Mouse (Mus musculus): ENCODE measurements around the gene Wdfy2. TPM values are rescaled to one million over a fixed set of nuclear protein-coding genes. Genes with fewer than 3 reads are reported as not detected.
A peak's percentile ranks its signal among the peaks of the same experiment; 100 is the strongest.

Wdfy2 gene
- total and polyA plus RNA-seq, 3 experiments: 2.7 to 4.1 TPM; not detected in 1

DNA sequence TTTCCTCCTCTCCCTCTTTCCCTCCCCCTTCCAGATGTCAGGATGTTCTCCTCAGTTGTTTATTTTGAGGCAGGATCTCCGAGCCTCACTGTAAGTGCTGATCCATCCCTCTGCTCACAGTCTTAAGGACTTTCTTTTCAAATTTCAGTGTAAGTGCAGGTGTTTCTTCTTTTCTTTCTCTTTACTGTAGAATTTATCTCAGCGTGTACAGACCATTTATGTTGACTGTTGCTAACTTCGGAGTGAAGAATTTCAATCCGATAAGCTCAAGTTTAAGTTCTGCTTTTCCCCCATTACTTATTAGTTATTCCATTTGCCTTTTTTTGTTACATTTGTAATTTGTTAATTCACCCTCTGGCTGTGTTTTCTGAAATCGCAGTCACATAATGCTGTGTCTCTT lies 29.6 kb downstream of the Wdfy2 start:
- H3K9ac ChIP-seq (ENCODE audit: control insufficient read depth, low read depth, low read length, poor library complexity, severe bottlenecking): peak overlapping the region; percentile 22
- H3K4me1 ChIP-seq (ENCODE audit: control insufficient read depth in 1 of 2, insufficient read depth in 2 of 2, low read length in 2 of 2): peaks cover 29 to 32% of the 10 kb centered on the region in 2 experiments
- H3K36me3 ChIP-seq (ENCODE audit: control insufficient read depth in 1 of 2, insufficient read depth in 2 of 2, low read length in 2 of 2): peaks cover 0 to 56% of the 10 kb centered on the region in 2 experiments; a peak in 2 of 4 replicates
- no peaks in the 10 kb centered on the region for H3K9me3 ChIP-seq (replicated peaks; ENCODE audit: insufficient read depth, low read length)
- H3K27me3 ChIP-seq (ENCODE audit: control insufficient read depth in 1 of 2, insufficient read depth in 2 of 2, low read length in 2 of 2): no peaks in the 10 kb centered on the region
- H3K4me3 ChIP-seq (ENCODE audit: control insufficient read depth in 1 of 2, insufficient read depth in 1 of 2, low read depth in 2 of 2, low read length in 2 of 2): peak overlapping the region; percentile 26 to 31; a peak in 2 of 4 replicates
- peak; percentile 78 for DNase-seq (ENCODE audit: low read depth, low spot score)
- no peaks in the 10 kb centered on the region for H3K79me2 ChIP-seq (ENCODE audit: control insufficient read depth, insufficient read depth, low read length, poor library complexity)
- H3K27ac ChIP-seq (ENCODE audit: control insufficient read depth, low read depth, low read length): peak overlapping the region; percentile 64
- TF ChIP-seq RCOR1 (IDR thresholded peaks at IDR 0.05; ENCODE audit: low read depth, low read length): peak; percentile 70
- no peak for TF ChIP-seq GABPA (IDR thresholded peaks at IDR 0.05; ENCODE audit: low read depth, low read length)
- TF ChIP-seq EP300 (IDR thresholded peaks at IDR 0.05; ENCODE audit: low read depth in 1 of 2, low read length in 2 of 2): peak; percentile 85 to 88
- TF ChIP-seq USF1 (IDR thresholded peaks at IDR 0.05; ENCODE audit: low read depth, low read length): no peak
- TF ChIP-seq TBP (IDR thresholded peaks at IDR 0.05; ENCODE audit: low read depth, low read length): no peak
- no peak; the same call in 1 of the 2 replicates for TF ChIP-seq MAFK (IDR thresholded peaks at IDR 0.05; ENCODE audit: borderline replicate concordance, low read depth, low read length)
- TF ChIP-seq CHD1 (IDR thresholded peaks at IDR 0.05; ENCODE audit: low read depth, low read length): 0 out of 2 replicates have a peak, but pooled peaks have one; percentile 62
- TF ChIP-seq TCF12 (IDR thresholded peaks at IDR 0.05; ENCODE audit: low read depth, low read length): peak; percentile 84
- TF ChIP-seq ELF1 (IDR thresholded peaks at IDR 0.05; ENCODE audit: low read depth, low read length): no peak
- no peak for TF ChIP-seq POLR2A (IDR thresholded peaks at IDR 0.05; ENCODE audit: control insufficient read depth in 1 of 2, insufficient read depth in 1 of 2, low read depth in 1 of 2, low read length in 2 of 2, poor library complexity in 1 of 2)
- no peak for TF ChIP-seq SMC3 (IDR thresholded peaks at IDR 0.05; ENCODE audit: low read depth, low read length)
- TF ChIP-seq MAX (IDR thresholded peaks at IDR 0.05; ENCODE audit: low read length): no peak
- no peak for TF ChIP-seq E2F4 (IDR thresholded peaks at IDR 0.05; ENCODE audit: borderline replicate concordance, low read depth, low read length)
- no peak for TF ChIP-seq USF2 (IDR thresholded peaks at IDR 0.05; ENCODE audit: borderline replicate concordance in 1 of 2, insufficient read depth in 1 of 2, low read depth in 1 of 2, low read length in 2 of 2)
- no peak; the same call in 1 of the 2 replicates for TF ChIP-seq HCFC1 (IDR thresholded peaks at IDR 0.05; ENCODE audit: low read depth, low read length)
- no peak for TF ChIP-seq CTCF (IDR thresholded peaks at IDR 0.05 in 2 of 3, conservative IDR thresholded peaks at IDR 0.05 in 1 of 3; ENCODE audit: control insufficient read depth in 1 of 3, insufficient read depth in 1 of 3, low read depth in 2 of 3, low read length in 3 of 3, poor library complexity in 1 of 3, severe bottlenecking in 1 of 3)
- peak; percentile 31; the same call in 1 of the 2 replicates for TF ChIP-seq MXI1 (IDR thresholded peaks at IDR 0.05; ENCODE audit: low read depth, low read length)
- TF ChIP-seq ZNF384 (IDR thresholded peaks at IDR 0.05; ENCODE audit: low read depth, low read length): peak; percentile 70
- TF ChIP-seq MYB (IDR thresholded peaks at IDR 0.05; ENCODE audit: low read depth, low read length): no peak
- TF ChIP-seq MEF2A (IDR thresholded peaks at IDR 0.05; ENCODE audit: extremely low read depth, insufficient replicate concordance, low read depth, low read length, poor library complexity, severe bottlenecking): no peak
- no peak for TF ChIP-seq POLR2AphosphoS2 (IDR thresholded peaks at IDR 0.05; ENCODE audit: low read length)
- TF ChIP-seq BHLHE40 (IDR thresholded peaks at IDR 0.05; ENCODE audit: borderline replicate concordance, low read depth, low read length): no peak
- peak; percentile 86 for TF ChIP-seq GATA1 (IDR thresholded peaks at IDR 0.05; ENCODE audit: low read depth, low read length)
- no peak for TF ChIP-seq MAZ (IDR thresholded peaks at IDR 0.05; ENCODE audit: low read depth, low read length)
- no peak for TF ChIP-seq ZMIZ1 (IDR thresholded peaks at IDR 0.05; ENCODE audit: low read depth, low read length)
- TF ChIP-seq TAL1 (IDR thresholded peaks at IDR 0.05; ENCODE audit: low read length): peak; percentile 52
- no peak for TF ChIP-seq NELFE (IDR thresholded peaks at IDR 0.05; ENCODE audit: low read depth, low read length)
- no peak for TF ChIP-seq UBTF (IDR thresholded peaks at IDR 0.05; ENCODE audit: borderline replicate concordance, insufficient read depth, low read depth, low read length)
- TF ChIP-seq RAD21 (IDR thresholded peaks at IDR 0.05; ENCODE audit: low read depth, low read length): no peak
- TF ChIP-seq NRF1 (IDR thresholded peaks at IDR 0.05; ENCODE audit: insufficient read depth, low read depth, low read length, poor library complexity, severe bottlenecking): no peak
- TF ChIP-seq SIN3A (IDR thresholded peaks at IDR 0.05; ENCODE audit: low read length): peak; percentile 61; the same call in 1 of the 2 replicates
- TF ChIP-seq ZC3H11A (IDR thresholded peaks at IDR 0.05; ENCODE audit: low read depth, low read length): no peak
- 0 out of 2 replicates have a peak, but pooled peaks have one; percentile 37 for TF ChIP-seq MYC (IDR thresholded peaks at IDR 0.05; ENCODE audit: low read depth, low read length)
- no peak for TF ChIP-seq KAT2A (conservative IDR thresholded peaks at IDR 0.05; ENCODE audit: low read depth, low read length)
- no peak for TF ChIP-seq POLR2AphosphoS5 (IDR thresholded peaks at IDR 0.05; ENCODE audit: borderline replicate concordance, low read depth, low read length)
- no peak for TF ChIP-seq CHD2 (IDR thresholded peaks at IDR 0.05; ENCODE audit: low read length)
- TF ChIP-seq ZKSCAN1 (IDR thresholded peaks at IDR 0.05; ENCODE audit: low read depth, low read length): no peak

Data from MEL (cell line).